Mouse (Mus musculus) regulatory T cell (primary cell): ENCODE results near the gene Rad1.

Experiments
- in situ Hi-C: fragments of 300-600 bp; cut with MboI, MseI; formaldehyde crosslinking; loops from one replicate; pipeline ENCODE4 v1.15.1; 2025; ENCODE audit warnings: high pct_unique_total_duplicates

Rad1 gene

GRCm38 (mm10) chr15:10485484-10486364 is at the start of gene Rad1, which contains the start of gene Brix1:
Rad1 (plus strand) TSS chr15:10486018.
Brix1 (minus strand) TSS chr15:10485947.
- in situ Hi-C loops, result no loop called here

GRCm38 (mm10) chr15:10436893-10437292 is 48.9 kb upstream of the Rad1 start:
- in situ Hi-C loops, result no loop called here

GRCm38 (mm10) chr15:10439963-10440362 is 45.9 kb upstream of the Rad1 start:
- in situ Hi-C loops, result loop anchor here (10.0 kb wide), 1 partner anchor 205 kb away; no protein-coding TSS in a partner anchor

GRCm38 (mm10) chr15:10441493-10441892 is 44.3 kb upstream of the Rad1 start:
- in situ Hi-C loops, result loop anchor here (10.0 kb wide), 1 partner anchor 207 kb away; no protein-coding TSS in a partner anchor

GRCm38 (mm10) chr15:10442275-10442674 is 43.5 kb upstream of the Rad1 start:
- in situ Hi-C loops, result loop anchor here (10.0 kb wide), 1 partner anchor 207 kb away; no protein-coding TSS in a partner anchor

GRCm38 (mm10) chr15:10447102-10447501 is 38.7 kb upstream of the Rad1 start:
- in situ Hi-C loops, result loop anchor here (10.0 kb wide), 1 partner anchor 212 kb away; no protein-coding TSS in a partner anchor

- in situ Hi-C loops, result no loop called here
Measured at GRCm38 (mm10) chr15:10460986-10461385, 24.8 kb upstream of the Rad1 start.

GRCm38 (mm10) chr15:10463555-10463954 is 22.3 kb upstream of the Rad1 start:
- in situ Hi-C loops, result no loop called here

GRCm38 (mm10) chr15:10464678-10465077 is 21.1 kb upstream of the Rad1 start:
- in situ Hi-C loops, result no loop called here

- in situ Hi-C loops, result no loop called here
Measured at GRCm38 (mm10) chr15:10468761-10469160, 17.1 kb upstream of the Rad1 start.

GRCm38 (mm10) chr15:10469641-10470150 is 16.1 kb upstream of the Rad1 start:
- in situ Hi-C loops, result no loop called here

- in situ Hi-C loops, result no loop called here
Measured at GRCm38 (mm10) chr15:10470151-10470831, 15.5 kb upstream of the Rad1 start, which contains the start of gene Dnajc21. Dnajc21 (minus strand) TSS chr15:10470516.

GRCm38 (mm10) chr15:10470941-10471340 is 14.9 kb upstream of the Rad1 start:
- in situ Hi-C loops, result no loop called here

- in situ Hi-C loops, result no loop called here
Measured at GRCm38 (mm10) chr15:10486365-10486839, 584 bp downstream of the Rad1 start.

GRCm38 (mm10) chr15:10487246-10487645 is 1.4 kb downstream of the Rad1 start:
- in situ Hi-C loops, result no loop called here

GRCm38 (mm10) chr15:10490101-10490500 is 4.3 kb downstream of the Rad1 start:
- in situ Hi-C loops, result loop anchor here (10.0 kb wide), 1 partner anchor 495 kb away; the partner anchor contains the start of gene Amacr

- in situ Hi-C loops, result loop anchor here (10.0 kb wide), 1 partner anchor 489 kb away; the partner anchor contains the start of gene Amacr
Measured at GRCm38 (mm10) chr15:10495944-10496343, 10.1 kb downstream of the Rad1 start.

- in situ Hi-C loops, result loop anchor here (10.0 kb wide), 1 partner anchor 488 kb away; the partner anchor contains the start of gene Amacr
Measured at GRCm38 (mm10) chr15:10496696-10497095, 10.9 kb downstream of the Rad1 start.

- in situ Hi-C loops, result loop anchor here (10.0 kb wide), 1 partner anchor 485 kb away; the partner anchor contains the start of gene Amacr
Measured at GRCm38 (mm10) chr15:10499593-10499992, 13.8 kb downstream of the Rad1 start.

GRCm38 (mm10) chr15:10500035-10500434 is 14.2 kb downstream of the Rad1 start:
- in situ Hi-C loops, result no loop called here
